Mouse (Mus musculus): Measurements from ENCODE around the gene S100b.

GRCm38 (mm10) chr10:76260358-76261059, 6.9 kb downstream of the S100b start:
- no peak for TF ChIP-seq CTCF (IDR thresholded peaks at IDR 0.05; ENCODE audit: low read depth)
- TF ChIP-seq EP300 (IDR thresholded peaks at IDR 0.05; ENCODE audit: low read depth) = no peak
